Mouse (Mus musculus) small intestine, adult 2 months (tissue): ENCODE measurements around the gene Rgs11.

ENCODE experiments used
- CTCF ChIP-seq: fragments of 200-500 bp; IDR thresholded peaks from 2 replicates; pipeline ENCODE4 v1.5.1; 2012; ENCODE audit warnings: low read depth, mild to moderate bottlenecking, control low read depth, inconsistent platforms, low read length, moderate library complexity, mixed read lengths; ENCODE audit not compliant: insufficient replicate concordance, insufficient read length; ENCODE audit errors: extremely low read depth
- POLR2A ChIP-seq: fragments of 200-500 bp; IDR thresholded peaks from 2 replicates; pipeline ENCODE4 v1.6.1; 2012; ENCODE audit warnings: low read depth, mild to moderate bottlenecking, control low read depth, inconsistent platforms, low read length, moderate library complexity

- no peak for TF ChIP-seq POLR2A
- TF ChIP-seq CTCF, result no peak
Measured at GRCm38 (mm10) chr17:26255313-26255712, 52.6 kb downstream of the Rgs11 start.
